Mouse (Mus musculus): ENCODE measurements around the gene Setd1b.

- no peak for TF ChIP-seq CTCF (IDR thresholded peaks at IDR 0.05; ENCODE audit: low read depth)
- no peak for TF ChIP-seq EP300 (IDR thresholded peaks at IDR 0.05; ENCODE audit: low read depth)
Measured at GRCm38 (mm10) chr5:123181536-123181935, 39.5 kb downstream of the Setd1b start.

Data from liver, embryonic 14.5 days (tissue).